Comparison of ENCODE assay signal across 8 mouse cellular contexts in the genomic region with DNA sequence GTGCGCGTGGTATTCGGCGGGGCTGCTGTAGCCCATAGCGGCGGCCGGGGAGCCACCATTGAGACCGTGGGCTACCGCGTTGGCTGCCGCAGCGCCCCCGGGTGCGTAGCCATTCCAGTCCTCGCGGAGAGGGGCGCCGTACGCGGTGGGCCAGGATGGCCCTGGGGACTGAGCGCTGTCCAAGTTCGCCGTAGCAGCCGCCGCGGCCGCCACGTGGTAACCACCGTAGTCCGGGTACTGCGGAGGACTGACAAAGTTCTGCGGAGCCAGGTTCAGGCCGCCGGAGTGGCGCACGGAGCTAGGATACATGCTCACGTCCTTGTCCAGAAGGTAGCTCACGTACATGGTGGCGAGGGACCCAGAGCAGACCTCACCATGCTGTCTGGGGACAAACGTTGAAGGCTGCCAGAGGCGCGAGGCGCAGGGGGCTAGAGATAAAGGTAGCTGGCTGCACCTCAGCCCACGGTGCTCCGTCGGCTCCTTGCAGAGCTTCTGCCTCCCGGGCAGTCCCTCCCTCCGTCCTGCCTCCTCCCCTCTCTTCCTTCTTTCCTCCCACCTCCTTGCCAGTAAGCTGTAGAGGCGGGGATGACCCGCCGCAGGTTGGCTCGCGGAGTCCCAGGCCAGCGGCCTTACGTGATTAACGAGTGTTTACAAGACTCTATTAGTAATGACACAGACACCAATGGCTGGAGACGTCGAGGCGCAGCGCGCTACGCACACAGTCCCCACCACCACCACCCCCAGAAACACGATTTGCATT. TPM values are rescaled to one million over a fixed set of nuclear protein-coding genes. Genes with fewer than 3 reads are reported as not detected.
DNase-seq lines count a peak whose midpoint lies in the region; ATAC-seq and TF ChIP-seq lines count a peak whose summit lies in the region.
"Had no signal": no experiment of that assay in that cellular context is flagged by ENCODE, and none has a peak within 500 bp of the region (broad histone marks: within the 10 kb centered on the region; RNA-seq: fewer than 3 reads in every experiment).

TSS of gene Cdx2 (minus strand) at position 633 of the 760 bp plus-strand sequence.

- no peak for ATAC-seq in lung, embryonic 15.5 days (ENCODE audit: borderline replicate concordance, extremely low read depth, low FRiP score, low TSS enrichment)
- no peak for ATAC-seq in embryonic facial prominence, embryonic 15.5 days (ENCODE audit: insufficient number of reproducible peaks, low FRiP score, low TSS enrichment, low read depth)
- ATAC-seq in limb, embryonic 14.5 days (ENCODE audit: low FRiP score, low read depth), result no peak
- peak; percentile 72 for ATAC-seq in stomach, embryonic 16.5 days (ENCODE audit: insufficient read depth, low FRiP score)
- no peak for ATAC-seq in cerebellum, adult (ENCODE audit: insufficient number of reproducible peaks, low FRiP score, low TSS enrichment)

- WGBS in lung, embryonic 15.5 days, result under 1% methylated on average over 62 of the region's 63 CpGs
- WGBS in embryonic facial prominence, embryonic 15.5 days, result under 1% methylated on average over 63 of the region's 63 CpGs
- under 1% methylated on average over 55 of the region's 63 CpGs for WGBS in limb, embryonic 14.5 days
- WGBS in stomach, embryonic 16.5 days, result under 1% methylated on average over 63 of the region's 63 CpGs

- no peak within 1 kb of the TSS; the same call in 1 of the 2 replicates for H3K4me2 ChIP-seq in lung, embryonic 15.5 days
- peak within 1 kb of the TSS; percentile 28 for H3K4me2 ChIP-seq in embryonic facial prominence, embryonic 15.5 days (replicated peaks)
- peak within 1 kb of the TSS; percentile 39 for H3K4me2 ChIP-seq in limb, embryonic 14.5 days (replicated peaks; ENCODE audit: low read depth, low read length, severe bottlenecking)
- H3K4me2 ChIP-seq in stomach, embryonic 16.5 days (ENCODE audit: low read depth, low read length), result peak within 1 kb of the TSS; percentile 29

- no peaks in the 10 kb centered on the region for H3K9me3 ChIP-seq in lung, embryonic 15.5 days
- no peaks in the 10 kb centered on the region for H3K9me3 ChIP-seq in embryonic facial prominence, embryonic 15.5 days (replicated peaks)
- no peaks in the 10 kb centered on the region for H3K9me3 ChIP-seq in limb, embryonic 14.5 days (ENCODE audit: control insufficient read depth, low read length)
- H3K9me3 ChIP-seq in stomach, embryonic 16.5 days (replicated peaks; ENCODE audit: control insufficient read depth, low read length), result no peaks in the 10 kb centered on the region

- no peak within 1 kb of the TSS for H3K27ac ChIP-seq in lung, embryonic 15.5 days
- no peak within 1 kb of the TSS for H3K27ac ChIP-seq in embryonic facial prominence, embryonic 15.5 days (replicated peaks)
- H3K27ac ChIP-seq in limb, embryonic 14.5 days (replicated peaks; ENCODE audit: low read depth, low read length), result no peak within 1 kb of the TSS
- peak within 1 kb of the TSS; percentile 27; the same call in 1 of the 2 replicates for H3K27ac ChIP-seq in stomach, embryonic 16.5 days (ENCODE audit: low read length)

- 0 out of 2 replicates have a peak, but pooled peaks cover 6% of the 10 kb centered on the region for H3K4me1 ChIP-seq in lung, embryonic 15.5 days
- peaks cover 27% of the 10 kb centered on the region for H3K4me1 ChIP-seq in embryonic facial prominence, embryonic 15.5 days
- peaks cover 8% of the 10 kb centered on the region for H3K4me1 ChIP-seq in limb, embryonic 14.5 days (ENCODE audit: control insufficient read depth, insufficient read depth, low read length)
- no peaks in the 10 kb centered on the region; the same call in 1 of the 2 replicates for H3K4me1 ChIP-seq in stomach, embryonic 16.5 days (ENCODE audit: control insufficient read depth, insufficient read depth, low read length)

- no peak within 1 kb of the TSS for H3K9ac ChIP-seq in lung, embryonic 15.5 days
- no peak within 1 kb of the TSS for H3K9ac ChIP-seq in embryonic facial prominence, embryonic 15.5 days
- H3K9ac ChIP-seq in limb, embryonic 14.5 days (ENCODE audit: low read depth, low read length, severe bottlenecking), result no peak within 1 kb of the TSS
- H3K9ac ChIP-seq in stomach, embryonic 16.5 days (ENCODE audit: low read length), result peak within 1 kb of the TSS; percentile 23

- no peak for TF ChIP-seq POLR2A in limb, embryonic 14.5 days (IDR thresholded peaks at IDR 0.05; ENCODE audit: borderline replicate concordance, extremely low read depth, insufficient read depth, insufficient read length)

- H3K27me3 ChIP-seq in lung, embryonic 15.5 days, result peaks cover 100% of the 10 kb centered on the region
- peaks cover 99% of the 10 kb centered on the region for H3K27me3 ChIP-seq in embryonic facial prominence, embryonic 15.5 days
- peaks cover 100% of the 10 kb centered on the region for H3K27me3 ChIP-seq in limb, embryonic 14.5 days (ENCODE audit: control insufficient read depth, insufficient read depth, low read length)
- H3K27me3 ChIP-seq in stomach, embryonic 16.5 days (ENCODE audit: control insufficient read depth, insufficient read depth, low read length), result peaks cover 99% of the 10 kb centered on the region

- H3K36me3 ChIP-seq in lung, embryonic 15.5 days, result no peaks in the 10 kb centered on the region
- no peaks in the 10 kb centered on the region for H3K36me3 ChIP-seq in embryonic facial prominence, embryonic 15.5 days
- H3K36me3 ChIP-seq in limb, embryonic 14.5 days (ENCODE audit: control insufficient read depth, insufficient read depth, low read length), result no peaks in the 10 kb centered on the region
- no peaks in the 10 kb centered on the region for H3K36me3 ChIP-seq in stomach, embryonic 16.5 days (ENCODE audit: control insufficient read depth, insufficient read depth, low read length)

- no peak for DNase-seq in lung, postnatal 36 days
- DNase-seq in limb, embryonic 14.5 days (ENCODE audit: low spot score), result no peak
- DNase-seq in left cerebral cortex, adult 11 months (ENCODE audit: low spot score), result no peak
- DNase-seq: kidney, adult 9 months had no signal

- peak within 1 kb of the TSS; percentile 4; the same call in 1 of the 2 replicates for H3K4me3 ChIP-seq in lung, embryonic 15.5 days
- peak within 1 kb of the TSS; percentile 2; the same call in 1 of the 2 replicates for H3K4me3 ChIP-seq in embryonic facial prominence, embryonic 15.5 days (replicated peaks)
- peak within 1 kb of the TSS; percentile 22 for H3K4me3 ChIP-seq in limb, embryonic 14.5 days (replicated peaks; ENCODE audit: low read length)
- H3K4me3 ChIP-seq in stomach, embryonic 16.5 days (replicated peaks; ENCODE audit: low read length), result peak within 1 kb of the TSS; percentile 33

RNA-seq across cellular contexts. Expression of gene Cdx2, which starts in this region (rescaled TPM):
- not detected in 2 replicates for polyA plus RNA-seq in lung, embryonic 15.5 days (2015; fragmentation: Nextera tagmentation; extraction: Ambion mirVana)
- not detected in 2 replicates for polyA plus RNA-seq in embryonic facial prominence, embryonic 15.5 days (2015; fragmentation: Nextera tagmentation; extraction: Ambion mirVana)
- 0.03 TPM in 1 of 2 replicates, not detected in the other for polyA plus RNA-seq in limb, embryonic 14.5 days (2012; rRNA removed)
- not detected in 2 replicates for polyA plus RNA-seq in limb, embryonic 14.5 days (2014; fragmentation: Nextera tagmentation; extraction: Ambion mirVana)
- 2.5 and 3.4 TPM in 2 replicates for polyA plus RNA-seq in stomach, embryonic 16.5 days (2015; fragmentation: Nextera tagmentation; extraction: Ambion mirVana)
